Mouse (Mus musculus) brain, embryonic 14.5 days (tissue): ENCODE measurements at regions not wholly inside any gene's neighbourhood (a gene's known extent, or its start where the extent isn't known, plus 50 kb on each side); places are given as distances from the start of the nearest gene placed in this dataset.

Source experiments
- CTCF ChIP-seq: fragments of 200-500 bp; IDR thresholded peaks from 2 replicates; pipeline ENCODE4 v1.5.1; 2012; ENCODE audit warnings: inconsistent platforms, mild to moderate bottlenecking, moderate library complexity, borderline replicate concordance; ENCODE audit not compliant: insufficient read depth, insufficient read length; ENCODE audit errors: extremely low read depth
- POLR2A ChIP-seq: fragments of 200-500 bp; IDR thresholded peaks from 2 replicates; pipeline ENCODE4 v1.6.1; 2012; ENCODE audit warnings: mild to moderate bottlenecking, inconsistent platforms, borderline replicate concordance; ENCODE audit not compliant: poor library complexity, insufficient read depth, insufficient read length, severe bottlenecking; ENCODE audit errors: extremely low read depth

DNA sequence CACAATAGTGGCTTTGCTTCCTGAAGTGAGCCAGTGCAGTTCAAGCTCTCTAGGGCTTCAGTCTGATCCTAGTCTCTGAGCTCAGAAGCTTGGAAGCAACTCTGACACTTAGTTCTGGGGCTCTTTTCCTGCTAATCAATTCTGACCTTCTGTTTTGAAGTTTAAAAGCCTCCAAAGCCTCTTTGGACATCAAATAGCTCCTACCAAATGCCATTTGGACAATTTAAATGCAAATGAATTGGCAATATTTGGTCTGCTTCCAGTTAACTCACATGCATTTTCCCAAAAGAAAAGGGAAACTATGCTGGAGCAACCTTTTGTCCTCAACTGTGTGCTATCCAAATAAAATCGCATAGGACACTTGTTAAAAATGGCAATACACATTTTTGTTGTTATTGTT lies 968.7 kb downstream of the Tlr4 start:
- TF ChIP-seq CTCF (no peak), POLR2A (no peak)
